Mouse (Mus musculus) retina, postnatal 1 day (tissue): ENCODE results near the gene Tmem119.
A peak's percentile ranks its signal among the peaks of the same experiment; 100 is the strongest.

ENCODE experiments used
- DNase-seq: peaks from one replicate; pipeline ENCODE4 v3.0.0-alpha.2; 2012

Tmem119 gene

GRCm38 (mm10) chr5:113800280-113800679 is at the start of gene Tmem119:
Tmem119 (minus strand) TSS chr5:113800516.
- DNase-seq = peak; percentile 88

GRCm38 (mm10) chr5:113847636-113848035 is 47.3 kb upstream of the Tmem119 start:
- no peak for DNase-seq

GRCm38 (mm10) chr5:113846656-113847055 is 46.3 kb upstream of the Tmem119 start:
- DNase-seq = no peak

- DNase-seq = no peak
These were observed 45.3 kb upstream of the Tmem119 start for GRCm38 (mm10) chr5:113845627-113846026.

- DNase-seq = peak; percentile 64
These were observed 44.4 kb upstream of the Tmem119 start for GRCm38 (mm10) chr5:113844721-113845120.

GRCm38 (mm10) chr5:113844106-113844505 is 43.8 kb upstream of the Tmem119 start:
- no peak for DNase-seq

- DNase-seq = no peak
These were observed 42.6 kb upstream of the Tmem119 start for GRCm38 (mm10) chr5:113842906-113843305.

GRCm38 (mm10) chr5:113842244-113842643 is 41.9 kb upstream of the Tmem119 start:
- no peak for DNase-seq

- DNase-seq = no peak
These were observed 41.2 kb upstream of the Tmem119 start for GRCm38 (mm10) chr5:113841243-113842225.

GRCm38 (mm10) chr5:113840443-113840842 is 40.1 kb upstream of the Tmem119 start:
- no peak for DNase-seq

GRCm38 (mm10) chr5:113836961-113837360 is 36.6 kb upstream of the Tmem119 start:
- DNase-seq = no peak

GRCm38 (mm10) chr5:113833316-113833947 is 33.1 kb upstream of the Tmem119 start:
- DNase-seq = no peak

- DNase-seq = no peak
These were observed 32.2 kb upstream of the Tmem119 start, which contains the start of gene Selplg for GRCm38 (mm10) chr5:113832490-113832901. Selplg (minus strand) TSS chr5:113832644.

GRCm38 (mm10) chr5:113831741-113832140 is 31.4 kb upstream of the Tmem119 start:
- DNase-seq = no peak

- DNase-seq = no peak
These were observed 30.5 kb upstream of the Tmem119 start for GRCm38 (mm10) chr5:113830796-113831195.

- DNase-seq = no peak
These were observed 30.0 kb upstream of the Tmem119 start for GRCm38 (mm10) chr5:113830292-113830643.

- no peak for DNase-seq
These were observed 29.4 kb upstream of the Tmem119 start for GRCm38 (mm10) chr5:113829566-113830291.

GRCm38 (mm10) chr5:113828481-113828880 is 28.2 kb upstream of the Tmem119 start:
- DNase-seq = no peak

- no peak for DNase-seq
These were observed 27.7 kb upstream of the Tmem119 start for GRCm38 (mm10) chr5:113827991-113828411.

- DNase-seq = no peak
These were observed 26.3 kb upstream of the Tmem119 start for GRCm38 (mm10) chr5:113826619-113827018.

- no peak for DNase-seq
These were observed 25.2 kb upstream of the Tmem119 start for GRCm38 (mm10) chr5:113825558-113825957.

- no peak for DNase-seq
These were observed 23.9 kb upstream of the Tmem119 start for GRCm38 (mm10) chr5:113824228-113824627.

GRCm38 (mm10) chr5:113818572-113818971 is 18.3 kb upstream of the Tmem119 start:
- no peak for DNase-seq
